Mouse (Mus musculus) CD8-positive naive resting alpha-beta T cell, adult 2 months (primary cell): ENCODE measurements around the gene Dusp9.
A peak's percentile ranks its signal among the peaks of the same experiment; 100 is the strongest.

ENCODE experiments used
- DNase-seq, 2 experiments: peaks; one replicate each; pipeline ENCODE4 v3.0.0; 2022; ENCODE audit warnings: low read depth in 2 of 2, low spot score in 2 of 2

Gene Dusp9

DNA sequence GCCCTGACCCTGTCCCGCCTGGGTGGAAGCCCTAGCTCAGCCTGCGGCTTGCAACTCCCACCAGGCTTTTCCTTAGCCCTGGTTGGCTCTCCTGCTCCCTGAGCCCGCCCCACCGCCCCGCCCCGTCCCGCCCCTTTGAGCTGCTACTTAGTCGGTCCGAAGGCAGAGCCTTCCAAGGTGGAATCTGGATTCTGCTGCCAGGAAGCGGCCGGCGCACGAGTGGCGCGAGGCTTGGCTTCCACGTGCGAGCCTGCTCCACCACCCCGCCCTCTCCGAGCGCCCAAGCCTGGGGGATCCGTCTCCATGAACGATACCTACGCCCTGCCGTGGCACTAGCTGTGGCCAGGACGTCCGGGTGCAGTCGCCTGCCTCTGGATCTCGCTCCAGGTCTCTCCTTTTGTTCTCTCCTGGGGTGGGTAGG, at the start of gene Dusp9:
Gene Dusp9 (plus strand): TSS at position 165 of the 421 bp plus-strand sequence.
- no peak for DNase-seq

DNA sequence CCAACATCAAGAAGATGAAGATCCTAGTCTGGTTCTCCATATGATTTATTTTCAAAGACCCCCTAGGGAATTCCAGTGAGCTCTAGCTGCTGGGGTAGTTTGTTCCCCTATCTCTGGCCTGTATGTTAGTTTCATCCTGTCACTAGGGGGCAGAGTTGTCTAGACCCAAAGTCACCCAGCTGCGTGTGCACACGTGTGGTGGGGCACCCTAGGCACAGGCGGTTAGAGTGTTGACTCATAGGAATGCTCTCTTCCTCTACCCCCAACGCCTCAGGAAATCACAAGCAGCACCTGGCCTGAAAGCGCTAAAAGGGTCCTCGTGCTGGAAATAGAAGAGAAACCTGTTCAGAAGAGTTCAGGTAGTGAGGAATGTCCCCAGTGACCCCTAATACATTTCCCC, 46.0 kb upstream of the Dusp9 start:
- DNase-seq = peak; percentile 6 to 34

DNA sequence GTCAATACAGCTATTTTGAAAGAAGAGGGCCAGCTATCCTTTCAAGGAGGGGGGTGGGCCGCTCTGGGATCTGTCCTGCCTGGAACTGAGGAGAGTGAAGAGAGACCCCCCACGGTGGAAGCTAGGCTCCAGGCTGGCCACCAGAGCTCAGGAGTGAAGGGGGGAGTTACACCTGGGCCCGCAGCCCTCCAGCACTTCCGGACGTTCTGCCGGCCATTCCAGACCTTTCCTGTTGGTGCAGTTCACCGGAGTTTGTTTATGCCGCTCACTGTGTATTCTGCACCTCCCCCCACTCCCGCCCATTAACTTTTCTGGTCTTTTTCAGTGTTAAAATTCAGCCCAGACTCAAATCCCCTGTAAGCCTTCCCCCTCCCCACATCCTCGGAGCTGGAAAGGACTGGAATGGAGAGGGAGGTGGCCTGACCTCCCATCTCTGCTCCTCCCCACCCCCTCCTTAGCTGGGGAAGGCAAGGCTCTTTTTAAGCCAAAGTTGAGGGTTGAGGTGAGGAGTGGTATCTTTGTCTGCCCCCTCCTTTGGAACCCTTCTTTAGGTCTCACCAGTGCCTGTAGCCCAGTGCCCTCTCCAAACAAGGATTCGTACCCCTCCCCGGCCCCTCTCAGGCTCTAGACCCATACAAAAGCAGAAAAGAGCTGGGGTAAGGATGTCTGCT, 44.6 kb upstream of the Dusp9 start:
- DNase-seq = no peak

DNA sequence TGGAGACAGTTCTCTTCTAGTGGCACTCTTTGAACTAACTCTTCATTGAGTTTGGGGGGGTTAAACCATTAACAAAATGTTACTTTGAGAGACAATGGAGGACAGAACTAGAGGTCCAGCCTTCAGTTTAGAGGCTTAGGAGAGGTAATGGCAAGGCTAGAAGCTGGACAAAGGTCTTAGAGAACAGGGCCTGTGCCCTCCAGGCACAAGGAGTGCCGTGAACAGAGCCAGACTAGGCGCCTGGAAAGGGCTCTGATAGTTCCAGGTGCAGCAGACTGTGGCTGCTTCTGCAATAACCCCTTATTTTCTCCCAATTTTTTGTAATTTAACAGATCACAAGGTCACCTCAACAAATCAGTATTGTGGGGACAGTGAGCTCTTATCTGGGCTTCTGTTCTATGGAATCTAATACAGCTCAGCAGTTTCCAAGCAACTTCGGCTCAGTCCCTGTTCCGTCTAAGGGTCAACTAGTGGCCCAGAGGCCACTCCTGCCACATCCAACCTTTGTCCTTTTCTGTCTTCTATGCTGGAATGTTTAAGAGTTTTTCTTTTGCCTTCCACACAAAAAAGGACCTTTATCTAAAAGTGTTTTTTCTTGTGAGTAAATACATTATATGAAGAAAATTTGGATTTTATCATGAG, 43.8 kb upstream of the Dusp9 start:
- no peak for DNase-seq

DNA sequence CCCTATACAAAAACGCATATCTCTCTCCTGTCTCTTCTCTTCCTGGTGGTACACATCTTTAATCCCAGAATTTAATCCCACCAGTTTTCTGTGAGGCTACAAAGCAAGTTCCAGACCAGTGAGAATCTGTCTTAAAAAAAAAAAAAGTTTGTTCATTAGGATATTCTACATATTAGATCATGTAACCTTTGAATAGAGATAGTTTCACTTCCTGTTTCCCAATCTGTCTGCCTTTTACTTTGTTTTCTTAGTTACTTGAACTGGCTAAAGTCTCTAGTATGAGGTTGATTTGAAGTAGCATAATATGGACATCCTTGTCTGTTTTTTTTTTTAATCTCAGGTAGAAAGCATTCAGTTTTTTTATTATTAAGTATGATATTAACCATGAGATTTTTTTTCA, 37.8 kb upstream of the Dusp9 start:
- DNase-seq = no peak

DNA sequence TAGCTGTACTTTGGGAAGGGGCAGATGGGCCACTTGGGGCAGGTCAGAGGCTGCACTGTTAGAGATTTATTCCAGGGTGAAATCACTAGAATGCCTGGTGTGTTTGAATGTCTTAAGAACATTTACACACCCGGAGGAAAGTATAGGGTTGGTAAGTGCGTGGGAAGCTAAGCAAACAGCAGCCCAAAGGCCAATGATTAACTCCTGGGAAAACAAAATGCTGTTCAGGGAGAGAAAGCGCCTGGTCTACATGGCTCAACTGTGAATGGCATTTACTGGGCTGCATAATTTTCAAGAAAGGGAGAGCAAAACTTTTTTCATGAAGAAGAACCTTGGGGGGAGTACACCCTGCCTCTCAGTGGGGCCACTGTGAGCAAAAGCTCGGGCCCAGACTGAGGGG, 25.6 kb upstream of the Dusp9 start:
- no peak for DNase-seq

DNA sequence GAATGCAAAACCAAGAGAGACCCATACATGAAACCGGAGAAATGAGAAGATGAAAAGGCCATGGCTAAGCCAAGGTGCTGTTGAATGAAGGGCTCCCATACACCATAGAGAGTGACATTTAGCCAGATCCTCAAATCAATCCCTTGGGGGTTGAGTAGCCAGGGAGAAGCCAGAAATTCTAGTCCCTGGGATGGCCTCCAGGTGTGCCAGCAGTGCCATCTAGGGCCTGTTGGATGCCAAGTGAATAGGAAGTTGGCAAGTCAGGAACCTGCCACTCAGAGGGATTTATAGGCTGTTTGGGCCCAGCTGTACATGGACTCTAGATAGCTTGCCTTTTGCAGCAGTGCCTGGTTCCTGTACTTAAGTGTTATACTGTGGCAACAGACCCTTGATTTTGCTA, 23.3 kb upstream of the Dusp9 start:
- DNase-seq = no peak

DNA sequence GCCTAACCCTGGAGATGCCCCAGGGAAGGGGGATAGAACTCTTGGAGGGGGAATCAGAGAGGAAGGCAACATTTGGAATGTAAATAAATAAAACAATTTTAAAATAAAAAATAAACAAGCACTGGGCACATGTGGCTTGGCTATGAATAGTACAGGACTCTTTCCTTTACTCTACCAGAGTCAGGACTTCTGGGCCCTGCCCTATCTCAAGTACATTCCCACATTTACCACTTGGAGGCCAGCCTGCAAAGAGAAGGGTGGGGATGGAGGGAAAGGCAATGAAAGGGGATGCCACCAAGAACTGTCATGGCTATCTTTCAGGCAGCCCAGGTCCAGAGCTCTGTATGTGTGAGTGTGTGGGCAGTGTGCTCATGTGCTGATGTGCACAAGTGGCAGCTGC, 19.8 kb upstream of the Dusp9 start:
- no peak for DNase-seq

DNA sequence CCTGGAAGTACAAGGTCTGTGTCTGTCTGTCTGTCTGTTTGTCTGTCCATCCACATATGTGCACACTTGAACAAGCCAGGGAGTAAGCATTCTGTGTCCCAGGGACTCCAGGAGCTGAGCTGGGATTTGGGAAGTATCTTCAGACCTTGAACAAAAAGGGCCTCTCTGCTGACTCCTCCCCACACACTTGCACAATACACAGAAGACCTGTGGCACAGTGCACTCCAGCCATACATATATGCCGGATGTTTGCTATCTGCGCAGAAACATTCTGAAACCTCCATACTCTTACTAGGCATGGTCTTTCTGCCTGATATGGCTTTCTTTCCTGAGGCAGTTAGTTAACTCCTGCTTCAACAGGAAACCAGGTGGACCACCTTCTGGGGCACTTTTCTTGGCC, 19.3 kb upstream of the Dusp9 start:
- no peak for DNase-seq

DNA sequence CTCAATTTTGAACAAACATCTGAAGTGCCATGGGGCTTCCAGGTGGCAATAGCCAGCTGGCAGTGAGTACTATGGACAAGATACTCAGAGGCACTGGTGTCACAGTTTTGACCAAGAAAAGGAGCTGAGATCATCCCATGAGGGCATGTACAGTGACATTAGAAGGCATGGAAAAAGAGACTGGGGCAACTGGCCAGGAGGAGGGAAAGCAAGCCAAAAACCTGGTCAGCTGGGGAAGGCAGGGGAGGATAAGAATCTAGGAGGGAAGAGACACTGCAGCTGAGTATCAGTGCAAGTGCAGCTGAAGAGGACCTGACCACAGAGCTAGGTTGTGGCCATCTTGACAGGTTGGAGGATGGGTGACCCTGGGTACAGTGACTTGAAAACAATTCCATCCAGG, 12.2 kb upstream of the Dusp9 start:
- DNase-seq = no peak

DNA sequence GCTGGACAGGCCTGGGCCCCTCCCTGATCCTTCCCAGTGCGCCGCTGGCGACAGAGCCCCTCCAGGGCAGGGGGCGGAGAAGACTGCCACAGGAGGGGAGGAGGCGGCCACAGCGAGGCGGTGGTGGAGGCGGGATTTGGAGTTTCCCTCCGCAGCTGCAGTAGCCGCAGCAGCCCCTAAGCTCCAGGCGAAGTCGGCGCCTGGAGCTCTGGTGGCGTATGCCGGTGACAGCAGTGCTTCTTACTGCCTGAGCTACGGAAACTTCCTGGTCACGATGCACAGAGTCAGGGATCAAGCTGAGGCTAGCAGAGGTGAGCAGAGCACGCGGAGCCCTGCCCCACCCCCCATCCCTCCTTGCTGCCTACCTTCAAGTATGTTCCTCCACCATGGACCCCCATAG, 3.8 kb upstream of the Dusp9 start:
- DNase-seq = no peak

DNA sequence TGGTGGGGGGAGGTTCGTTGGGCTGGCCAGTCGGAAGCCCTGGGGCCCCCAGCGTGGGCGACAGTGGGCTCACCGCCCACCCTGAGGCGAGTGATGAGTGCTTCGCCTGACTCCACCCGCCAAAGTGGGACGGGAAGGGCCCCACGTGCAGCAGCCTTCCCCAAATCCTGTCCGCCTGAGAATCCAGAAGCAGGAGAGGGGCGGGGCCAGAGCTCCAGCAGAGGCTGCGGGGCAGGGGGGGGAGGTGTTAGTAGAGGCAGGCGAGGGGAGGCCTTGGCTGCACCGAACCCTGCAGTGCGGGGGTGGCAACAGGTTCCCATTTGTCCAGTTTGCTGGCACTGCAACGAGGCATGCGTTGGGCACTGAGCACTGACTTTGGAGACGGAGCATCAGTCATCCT, 1.8 kb upstream of the Dusp9 start:
- no peak for DNase-seq

DNA sequence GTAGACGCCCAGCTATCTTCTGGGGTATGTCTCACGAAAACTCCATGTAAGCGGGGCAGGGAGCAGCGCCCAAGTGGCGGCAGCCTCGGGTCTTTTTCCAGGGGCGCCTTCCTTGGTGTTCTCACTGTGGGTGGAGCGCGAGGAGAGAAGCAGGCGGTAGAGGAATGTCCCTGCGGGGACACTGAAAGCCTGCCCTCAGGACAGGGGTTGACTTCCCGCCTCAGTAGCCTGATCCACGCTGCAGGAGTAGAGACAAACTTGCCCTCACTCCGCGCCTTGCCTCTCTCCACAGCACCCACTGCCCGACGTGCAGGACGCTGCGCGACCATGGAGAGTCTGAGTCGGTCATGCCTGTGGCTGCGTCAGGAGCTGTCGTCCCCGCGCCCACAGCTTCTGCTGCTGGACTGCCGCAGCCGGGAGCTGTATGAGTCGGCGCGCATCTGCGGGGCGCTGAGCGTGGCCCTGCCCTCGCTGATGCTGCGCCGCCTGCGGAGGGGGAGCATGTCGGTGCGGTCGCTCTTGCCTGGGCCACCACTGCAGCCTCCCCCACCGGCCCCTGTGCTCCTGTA, 766 bp downstream of the Dusp9 start:
- no peak for DNase-seq

DNA sequence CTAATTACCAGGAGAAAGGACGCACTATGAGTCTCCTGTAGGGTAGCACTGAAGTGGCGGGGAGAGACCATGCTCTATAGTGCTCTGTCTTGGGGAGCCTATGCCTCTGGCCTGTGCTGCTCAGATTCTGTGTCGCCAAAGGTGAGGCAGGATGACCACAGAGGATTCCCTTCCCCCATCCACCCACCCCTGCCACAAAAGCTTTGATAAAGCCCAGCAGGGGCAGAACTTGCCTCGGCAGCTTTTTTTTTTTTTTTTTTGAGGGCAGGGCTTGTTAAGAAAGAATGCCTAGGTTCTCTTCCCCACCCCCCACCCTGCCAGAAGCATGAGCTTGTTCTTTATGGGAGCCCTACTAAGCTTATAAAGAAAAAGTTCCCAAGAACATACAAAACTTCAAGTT, 5.9 kb downstream of the Dusp9 start:
- no peak for DNase-seq

DNA sequence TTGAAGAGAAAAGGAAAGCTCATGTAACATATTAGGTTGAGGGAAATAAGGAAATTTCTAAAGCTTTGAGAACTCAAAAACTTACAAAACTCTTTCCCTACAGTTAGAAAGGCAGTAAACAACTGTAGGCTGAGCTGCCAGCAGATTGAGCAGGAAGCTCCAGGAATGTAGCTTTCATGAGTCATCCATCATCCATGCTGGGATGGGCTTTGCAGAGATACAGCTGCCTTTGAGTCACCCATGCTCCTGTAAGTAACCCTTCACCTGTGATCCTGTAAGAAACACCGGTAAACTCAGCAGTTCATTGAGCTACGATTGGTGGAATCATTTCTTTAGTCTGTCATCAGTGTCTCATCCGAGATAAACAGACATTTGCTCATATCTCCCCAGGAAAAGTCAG, 11.7 kb downstream of the Dusp9 start:
- DNase-seq = no peak

DNA sequence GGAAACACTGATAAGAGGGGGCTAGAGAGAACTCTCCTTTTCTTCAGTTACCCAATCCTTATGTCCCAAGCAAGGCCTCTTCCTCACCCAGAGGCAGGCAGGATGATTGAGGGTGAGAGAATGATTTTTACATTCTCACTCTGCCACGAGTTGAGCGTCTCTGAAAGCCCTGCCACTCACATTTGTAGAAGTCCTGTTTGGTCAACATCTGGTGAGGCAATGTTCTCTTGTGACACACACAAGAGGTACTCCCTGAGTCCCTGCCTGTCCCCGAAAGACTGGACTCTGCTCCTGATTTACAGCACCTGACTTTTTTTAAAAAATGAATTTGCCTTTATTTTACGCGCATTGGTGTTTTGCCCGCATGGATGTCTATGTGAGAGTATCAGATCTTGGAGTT, 14.2 kb downstream of the Dusp9 start:
- DNase-seq = no peak

DNA sequence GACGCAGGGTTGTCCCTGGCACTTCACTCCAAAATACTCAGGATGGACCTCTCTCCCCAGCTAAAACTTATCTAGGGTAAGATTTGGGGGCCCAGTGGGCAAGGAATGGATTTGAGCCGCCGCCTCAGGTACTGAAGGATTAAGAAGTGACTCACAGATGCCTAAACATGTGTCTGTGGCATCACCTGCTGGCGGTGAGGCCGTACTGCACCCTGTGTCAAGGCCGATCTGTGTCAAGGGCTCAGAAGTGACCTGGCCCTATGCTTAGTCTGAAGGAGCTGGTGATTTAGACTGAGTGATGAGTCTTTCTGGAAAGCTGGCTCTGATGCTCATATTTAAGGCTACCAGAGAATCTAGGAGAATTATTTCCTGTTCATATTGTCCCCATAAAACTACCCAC, 15.0 kb downstream of the Dusp9 start:
- peak in 1 of 2 experiments; percentile 31 for DNase-seq

DNA sequence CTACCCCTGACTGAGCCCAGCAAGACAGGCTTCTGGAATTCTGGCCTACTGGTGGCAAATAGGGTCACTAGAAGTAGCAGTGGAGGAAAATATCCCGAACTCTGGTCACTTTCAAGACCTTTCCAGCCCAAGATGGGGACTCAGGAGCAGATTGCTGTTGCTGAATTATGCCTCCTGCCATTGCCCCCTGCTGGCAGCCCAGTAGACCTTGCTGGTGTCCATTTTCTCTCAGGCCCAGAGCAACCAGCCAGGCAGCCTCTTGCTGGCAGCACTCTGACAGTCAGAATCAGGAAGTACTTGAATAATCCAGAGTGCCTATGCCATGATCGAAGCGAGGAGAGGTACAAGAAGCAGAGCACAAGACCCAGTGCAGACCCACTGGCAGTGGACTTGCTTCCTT, 16.3 kb downstream of the Dusp9 start:
- no peak for DNase-seq

DNA sequence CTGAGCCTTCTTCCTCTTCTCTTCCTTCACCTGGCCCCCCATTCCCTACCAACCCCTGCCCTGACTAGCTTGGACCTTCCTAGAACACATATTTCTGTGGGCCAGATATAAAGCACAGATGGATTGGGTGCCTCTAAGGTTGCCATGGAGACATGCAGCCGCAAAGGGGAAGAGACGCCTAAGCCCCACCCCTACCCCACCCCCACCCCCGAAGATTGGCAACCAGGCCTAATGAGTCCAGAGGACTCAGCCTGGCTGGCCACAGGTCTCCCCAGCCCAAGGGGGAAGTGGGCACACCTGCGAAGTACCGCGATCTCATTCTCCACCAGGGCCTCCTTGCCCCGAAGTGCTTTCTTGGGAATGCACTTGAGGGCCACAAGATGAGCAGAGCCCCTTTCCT, 19.2 kb downstream of the Dusp9 start:
- no peak for DNase-seq

DNA sequence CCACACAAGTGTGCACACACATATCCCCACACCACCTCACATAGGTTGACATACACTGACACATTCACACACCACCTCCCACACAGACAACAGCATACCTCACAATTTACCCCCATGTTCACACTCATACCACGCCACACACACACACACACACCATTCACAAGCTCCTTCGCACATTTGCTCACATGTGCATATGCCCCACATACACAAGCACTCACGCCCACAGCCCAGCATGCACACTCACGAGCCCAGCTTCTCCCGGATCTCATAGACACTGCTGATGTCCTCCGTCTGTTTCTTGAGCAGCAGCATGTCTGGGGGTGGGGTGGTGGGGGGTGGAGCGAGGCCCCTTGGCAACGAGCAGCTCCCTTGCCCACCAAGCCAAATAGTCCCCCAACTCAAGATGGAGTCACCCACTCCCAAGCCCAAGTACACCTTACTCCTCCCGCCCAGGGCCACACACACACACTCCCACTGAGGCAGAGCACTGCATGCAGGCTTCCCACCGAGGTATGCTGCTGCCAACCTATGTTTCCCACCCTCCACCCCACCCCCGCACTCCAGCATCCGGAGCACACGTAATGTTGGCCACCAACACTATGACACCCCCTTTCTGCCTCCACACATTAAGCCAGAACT, 19.8 kb downstream of the Dusp9 start:
- DNase-seq = no peak

DNA sequence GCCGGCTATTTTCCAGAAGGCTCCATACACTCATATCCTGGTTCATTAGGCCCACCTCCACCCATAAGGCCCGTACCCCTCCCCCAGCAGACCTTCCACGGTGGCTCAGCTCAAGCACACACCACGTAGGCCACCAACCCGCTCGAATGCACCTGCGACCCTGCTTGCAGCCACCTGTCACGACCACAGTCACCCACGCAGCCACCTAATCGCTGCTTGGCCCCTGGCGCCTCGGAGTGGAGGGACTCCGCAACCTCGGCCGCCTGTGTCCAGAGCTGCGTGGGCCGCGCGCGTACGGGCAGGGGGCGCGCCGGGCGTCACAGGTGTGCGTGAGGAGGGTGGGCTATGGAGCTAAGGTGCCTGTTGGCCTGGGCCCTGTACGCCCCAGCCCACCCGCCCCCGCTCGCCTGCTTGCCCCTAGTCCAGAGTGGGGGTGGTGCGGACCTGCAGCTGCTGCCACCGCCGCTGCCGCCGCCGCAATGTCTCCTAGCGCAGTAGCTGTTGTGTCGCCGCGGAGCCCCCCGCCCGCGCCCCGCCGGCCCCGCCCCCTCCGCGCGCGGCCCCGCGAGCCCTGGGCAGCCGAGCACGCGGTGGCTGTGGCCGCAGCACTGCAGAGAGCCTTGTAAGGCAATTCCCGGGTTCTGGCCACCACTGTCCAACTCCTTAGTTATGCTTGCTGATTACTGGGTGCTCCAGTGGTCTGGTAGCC, 20.5 kb downstream of the Dusp9 start, which contains the start of gene Pnck:
Gene Pnck (minus strand): TSS at position 543 of the 709 bp plus-strand sequence.
- DNase-seq = no peak

DNA sequence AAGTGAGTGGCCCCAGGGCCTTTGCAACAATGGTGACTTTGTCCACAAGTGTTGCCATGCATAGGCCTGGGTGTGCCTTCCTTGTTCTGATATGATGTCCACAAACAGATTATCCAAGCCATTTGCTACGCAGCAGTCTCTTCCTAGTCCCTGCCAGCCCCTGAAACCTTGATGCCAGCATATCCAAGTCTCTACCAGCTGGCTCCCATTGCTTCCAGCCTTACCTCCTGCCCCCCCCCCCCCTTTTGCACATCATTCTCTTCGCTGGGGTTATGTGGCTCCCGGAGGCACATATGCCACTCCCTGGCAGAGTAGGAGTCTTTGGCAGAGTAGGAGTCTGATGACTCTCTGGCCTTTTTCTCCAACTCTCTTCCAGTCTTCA, 21.1 kb downstream of the Dusp9 start:
- DNase-seq = no peak
